Mouse (Mus musculus) left cerebral cortex, postnatal 4 days (tissue): ENCODE measurements around the gene Rilpl1. TPM values are rescaled to one million over a fixed set of nuclear protein-coding genes. Genes with fewer than 3 reads are reported as not detected.
"Not testable (repeated sequence)": the region's sequence is repeated elsewhere in the genome, so short reads cannot be mapped to it uniquely, and the experiment has no call there.

Source experiments
- DNase-seq: peaks from one replicate; pipeline ENCODE4 v3.0.0-alpha.2; 2022
- intact Hi-C: fragments of 180-260 bp; cut with DNase I; formaldehyde crosslinking; loops from one replicate; pipeline ENCODE4 v1.15.1; 2025
- total RNA-seq, 2 experiments: library from RNA; stranded (reverse); gene quantifications; 2 replicates each; pipeline ENCODE4 v1.2.3; 2021

Gene Rilpl1
- total RNA-seq, result 10 to 100 TPM; 15.0 to 16.6 TPM

GRCm38 (mm10) chr5:124530655-124531582, at the start of gene Rilpl1:
TSS of gene Rilpl1 (minus strand) at chr5:124531391.
- intact Hi-C loops, result no loop called here
- peak; percentile 90 for DNase-seq

GRCm38 (mm10) chr5:124578633-124579317, 47.6 kb upstream of the Rilpl1 start, which contains the start of the genes Eif2b1 and Gtf2h3:
TSS of gene Eif2b1 (minus strand) at chr5:124579131.
TSS of gene Gtf2h3 (plus strand) at chr5:124579140.
- intact Hi-C loops, result no loop called here
- peak; percentile 93 for DNase-seq

- intact Hi-C loops, result no loop called here
- DNase-seq, result no peak
Measured at GRCm38 (mm10) chr5:124575467-124575866, 44.3 kb upstream of the Rilpl1 start.

- intact Hi-C loops, result no loop called here
Measured at GRCm38 (mm10) chr5:124571068-124571467, 39.9 kb upstream of the Rilpl1 start.

GRCm38 (mm10) chr5:124555145-124555544, 24.0 kb upstream of the Rilpl1 start:
- intact Hi-C loops, result no loop called here
- no peak for DNase-seq

More at GRCm38 (mm10) chr5:124571068-124571467, 39.9 kb upstream of the Rilpl1 start:
- no peak for DNase-seq

- intact Hi-C loops, result no loop called here
Measured at GRCm38 (mm10) chr5:124553607-124554006, 22.4 kb upstream of the Rilpl1 start.

GRCm38 (mm10) chr5:124552558-124553307, 21.5 kb upstream of the Rilpl1 start, which contains the start of gene Ddx55:
TSS of gene Ddx55 (plus strand) at chr5:124552864.
- DNase-seq, result peak; percentile 89
- intact Hi-C loops, result no loop called here

More at GRCm38 (mm10) chr5:124553607-124554006, 22.4 kb upstream of the Rilpl1 start:
- no peak for DNase-seq

- intact Hi-C loops, result no loop called here
- DNase-seq, result no peak
Measured at GRCm38 (mm10) chr5:124552094-124552472, 20.9 kb upstream of the Rilpl1 start.

GRCm38 (mm10) chr5:124551349-124552093, 20.3 kb upstream of the Rilpl1 start:
- intact Hi-C loops, result not testable (repeated sequence)

GRCm38 (mm10) chr5:124550737-124551136, 19.5 kb upstream of the Rilpl1 start:
- DNase-seq, intact Hi-C loops: not testable (repeated sequence)

More at GRCm38 (mm10) chr5:124551349-124552093, 20.3 kb upstream of the Rilpl1 start:
- DNase-seq, result not testable (repeated sequence)

- intact Hi-C loops, result loop anchor here (5.0 kb wide), 1 partner anchor 109 kb away; no protein-coding TSS in a partner anchor
- DNase-seq, result no peak
Measured at GRCm38 (mm10) chr5:124541602-124541973, 10.4 kb upstream of the Rilpl1 start.

- peak; percentile 55 for DNase-seq
- intact Hi-C loops, result loop anchor here (5.0 kb wide), 1 partner anchor 109 kb away; no protein-coding TSS in a partner anchor
Measured at GRCm38 (mm10) chr5:124540905-124541601, 9.9 kb upstream of the Rilpl1 start.

GRCm38 (mm10) chr5:124540383-124540786, 9.2 kb upstream of the Rilpl1 start, which contains the start of gene Tmed2:
TSS of gene Tmed2 (plus strand) at chr5:124540695.
- intact Hi-C loops, result loop anchor here (5.0 kb wide), 1 partner anchor 108 kb away; no protein-coding TSS in a partner anchor
- DNase-seq, result peak; percentile 96

GRCm38 (mm10) chr5:124539905-124540304, 8.7 kb upstream of the Rilpl1 start:
- no peak for DNase-seq

GRCm38 (mm10) chr5:124538813-124539792, 7.9 kb upstream of the Rilpl1 start:
- intact Hi-C loops, result loop anchor here (5.0 kb wide), 1 partner anchor 182 kb away; no protein-coding TSS in a partner anchor
- DNase-seq, result no peak

More at GRCm38 (mm10) chr5:124539905-124540304, 8.7 kb upstream of the Rilpl1 start:
- intact Hi-C loops, result loop anchor here (5.0 kb wide), 2 partner anchors 108 to 183 kb away; no protein-coding TSS in a partner anchor

- DNase-seq, result no peak
- intact Hi-C loops, result loop anchor here (5.0 kb wide), 1 partner anchor 179 kb away; no protein-coding TSS in a partner anchor
Measured at GRCm38 (mm10) chr5:124536776-124537175, 5.6 kb upstream of the Rilpl1 start.

GRCm38 (mm10) chr5:124535016-124535415, 3.8 kb upstream of the Rilpl1 start:
- intact Hi-C loops, result loop anchor here (5.0 kb wide), 1 partner anchor 178 kb away; no protein-coding TSS in a partner anchor
- no peak for DNase-seq
